Mouse (Mus musculus): ENCODE data around the gene Men1. TPM values are rescaled to one million over a fixed set of nuclear protein-coding genes. Genes with fewer than 3 reads are reported as not detected.
"Not testable (repeated sequence)": the region's sequence is repeated elsewhere in the genome, so short reads cannot be mapped to it uniquely, and the experiment has no call there.

Gene Men1
- polyA plus RNA-seq, 1 experiment from 2014 or later: 61.3 TPM

GRCm38 (mm10) chr19:6303831-6304230 is 30.9 kb upstream of the Men1 start:
- H3K9me3 ChIP-seq (ENCODE audit: control insufficient read depth, low read length): no peaks in the 10 kb centered on the region
- no peak overlapping the region for H3K4me2 ChIP-seq (ENCODE audit: low read depth, low read length)
- peak overlapping the region; percentile 18; the same call in 1 of the 2 replicates for H3K9ac ChIP-seq (ENCODE audit: low read depth, low read length)
- no peak for ATAC-seq
- H3K27ac ChIP-seq (ENCODE audit: low read length): no peak overlapping the region
- H3K4me1 ChIP-seq (ENCODE audit: control insufficient read depth, insufficient read depth, low read length): peaks cover 10% of the 10 kb centered on the region
- 0 out of 2 replicates have a peak, but pooled peaks cover 2% of the 10 kb centered on the region for H3K36me3 ChIP-seq (ENCODE audit: control insufficient read depth, insufficient read depth, low read length)
- WGBS: 74% methylated on average over 6 of the region's 6 CpGs
- no peaks in the 10 kb centered on the region for H3K27me3 ChIP-seq (replicated peaks; ENCODE audit: control insufficient read depth, insufficient read depth, low read length)
- no peak overlapping the region for H3K4me3 ChIP-seq (ENCODE audit: low read length)

GRCm38 (mm10) chr19:6304787-6305516 is 29.8 kb upstream of the Men1 start:
- H3K36me3 ChIP-seq (ENCODE audit: control insufficient read depth, insufficient read depth, low read length): no peaks in the 10 kb centered on the region
- H3K27me3 ChIP-seq (replicated peaks; ENCODE audit: control insufficient read depth, insufficient read depth, low read length): no peaks in the 10 kb centered on the region
- 21% methylated on average over 5 of the region's 5 CpGs for WGBS
- peaks cover 10% of the 10 kb centered on the region for H3K4me1 ChIP-seq (ENCODE audit: control insufficient read depth, insufficient read depth, low read length)
- no peak overlapping the region for H3K27ac ChIP-seq (ENCODE audit: low read length)
- ATAC-seq: peak; percentile 45
- H3K4me2 ChIP-seq (ENCODE audit: low read depth, low read length): no peak overlapping the region
- no peak overlapping the region for H3K9ac ChIP-seq (ENCODE audit: low read depth, low read length)
- no peaks in the 10 kb centered on the region for H3K9me3 ChIP-seq (ENCODE audit: control insufficient read depth, low read length)
- H3K4me3 ChIP-seq (ENCODE audit: low read length): no peak overlapping the region

GRCm38 (mm10) chr19:6305517-6306115 is 29.2 kb upstream of the Men1 start:
- Histone ChIP-seq H3K36me3 (ENCODE audit: control insufficient read depth, insufficient read depth, low read length) (0 out of 2 replicates have a peak, but pooled peaks cover 1% of the 10 kb centered on the region), H3K4me2 (ENCODE audit: low read depth, low read length) (peak overlapping the region; percentile 59), H3K9ac (ENCODE audit: low read depth, low read length) (peak overlapping the region; percentile 87), H3K4me3 (ENCODE audit: low read length) (peak overlapping the region; percentile 74), H3K9me3 (ENCODE audit: control insufficient read depth, low read length) (no peaks in the 10 kb centered on the region), H3K27me3 (replicated peaks; ENCODE audit: control insufficient read depth, insufficient read depth, low read length) (no peaks in the 10 kb centered on the region), H3K27ac (ENCODE audit: low read length) (peak overlapping the region; percentile 77; the same call in 1 of the 2 replicates), H3K4me1 (ENCODE audit: control insufficient read depth, insufficient read depth, low read length) (peaks cover 7% of the 10 kb centered on the region)
- no peak for ATAC-seq
- WGBS: 53% methylated on average over 8 of the region's 8 CpGs

GRCm38 (mm10) chr19:6306137-6306551 is 28.6 kb upstream of the Men1 start, which contains the start of gene Cdc42bpg:
Gene Cdc42bpg, plus strand, starts transcription at chr19:6306456.
- Histone ChIP-seq H3K27ac (ENCODE audit: low read length) (peak within 1 kb of the TSS; percentile 77), H3K4me2 (ENCODE audit: low read depth, low read length) (peak within 1 kb of the TSS; percentile 59), H3K4me3 (ENCODE audit: low read length) (peak within 1 kb of the TSS; percentile 74), H3K9me3 (ENCODE audit: control insufficient read depth, low read length) (no peaks in the 10 kb centered on the region), H3K27me3 (replicated peaks; ENCODE audit: control insufficient read depth, insufficient read depth, low read length) (no peaks in the 10 kb centered on the region), H3K36me3 (ENCODE audit: control insufficient read depth, insufficient read depth, low read length) (peaks cover 5% of the 10 kb centered on the region), H3K9ac (ENCODE audit: low read depth, low read length) (peak within 1 kb of the TSS; percentile 87), H3K4me1 (ENCODE audit: control insufficient read depth, insufficient read depth, low read length) (peaks cover 7% of the 10 kb centered on the region)
- peak; percentile 91 for ATAC-seq
- WGBS: under 1% methylated on average over 38 of the region's 38 CpGs

GRCm38 (mm10) chr19:6306586-6306985 is 28.2 kb upstream of the Men1 start:
- ATAC-seq: peak; percentile 75
- 0% methylated on average over 33 of the region's 34 CpGs for WGBS
- Histone ChIP-seq H3K9me3 (ENCODE audit: control insufficient read depth, low read length) (no peaks in the 10 kb centered on the region), H3K27ac (ENCODE audit: low read length) (peak overlapping the region; percentile 75), H3K4me3 (ENCODE audit: low read length) (peak overlapping the region; percentile 74), H3K27me3 (replicated peaks; ENCODE audit: control insufficient read depth, insufficient read depth, low read length) (no peaks in the 10 kb centered on the region), H3K4me1 (ENCODE audit: control insufficient read depth, insufficient read depth, low read length) (peaks cover 7% of the 10 kb centered on the region), H3K4me2 (ENCODE audit: low read depth, low read length) (peak overlapping the region; percentile 59), H3K36me3 (ENCODE audit: control insufficient read depth, insufficient read depth, low read length) (peaks cover 8% of the 10 kb centered on the region), H3K9ac (ENCODE audit: low read depth, low read length) (peak overlapping the region; percentile 87)

GRCm38 (mm10) chr19:6307733-6308531 is 26.8 kb upstream of the Men1 start:
- 57% methylated on average over 9 of the region's 9 CpGs for WGBS
- Histone ChIP-seq H3K9me3 (ENCODE audit: control insufficient read depth, low read length) (no peaks in the 10 kb centered on the region), H3K4me2 (ENCODE audit: low read depth, low read length) (peak overlapping the region; percentile 59), H3K4me3 (ENCODE audit: low read length) (peak overlapping the region; percentile 74), H3K27me3 (replicated peaks; ENCODE audit: control insufficient read depth, insufficient read depth, low read length) (no peaks in the 10 kb centered on the region), H3K4me1 (ENCODE audit: control insufficient read depth, insufficient read depth, low read length) (peaks cover 7% of the 10 kb centered on the region), H3K36me3 (ENCODE audit: control insufficient read depth, insufficient read depth, low read length) (peaks cover 8% of the 10 kb centered on the region), H3K27ac (ENCODE audit: low read length) (peak overlapping the region; percentile 45), H3K9ac (ENCODE audit: low read depth, low read length) (peak overlapping the region; percentile 87)
- peak; percentile 24; the same call in 1 of the 2 replicates for ATAC-seq

GRCm38 (mm10) chr19:6310181-6310580 is 24.6 kb upstream of the Men1 start:
- Histone ChIP-seq H3K9me3 (ENCODE audit: control insufficient read depth, low read length) (no peaks in the 10 kb centered on the region), H3K27ac (ENCODE audit: low read length) (no peak overlapping the region), H3K9ac (ENCODE audit: low read depth, low read length) (no peak overlapping the region), H3K36me3 (ENCODE audit: control insufficient read depth, insufficient read depth, low read length) (peaks cover 22% of the 10 kb centered on the region), H3K4me2 (ENCODE audit: low read depth, low read length) (no peak overlapping the region), H3K4me3 (ENCODE audit: low read length) (no peak overlapping the region), H3K4me1 (ENCODE audit: control insufficient read depth, insufficient read depth, low read length) (peaks cover 7% of the 10 kb centered on the region), H3K27me3 (replicated peaks; ENCODE audit: control insufficient read depth, insufficient read depth, low read length) (no peaks in the 10 kb centered on the region)
- 89% methylated on average over 5 of the region's 5 CpGs for WGBS
- ATAC-seq: no peak

- not testable (repeated sequence) for H3K27me3 ChIP-seq (replicated peaks; ENCODE audit: control insufficient read depth, insufficient read depth, low read length); ATAC-seq; H3K4me2 ChIP-seq (ENCODE audit: low read depth, low read length); H3K4me3 ChIP-seq (ENCODE audit: low read length); H3K9ac ChIP-seq (ENCODE audit: low read depth, low read length); H3K27ac ChIP-seq (ENCODE audit: low read length); H3K9me3 ChIP-seq (ENCODE audit: control insufficient read depth, low read length); H3K4me1 ChIP-seq (ENCODE audit: control insufficient read depth, insufficient read depth, low read length)
- 89% methylated on average over 3 of the region's 3 CpGs for whole genome bisulfite sequencing
- H3K36me3 ChIP-seq (ENCODE audit: control insufficient read depth, insufficient read depth, low read length): peaks cover 28% of the 10 kb centered on the region
Observed at GRCm38 (mm10) chr19:6311783-6312182, 23.0 kb upstream of the Men1 start.

GRCm38 (mm10) chr19:6313796-6314195 is 21.0 kb upstream of the Men1 start:
- 90% methylated on average over 8 of the region's 8 CpGs for WGBS
- no peaks in the 10 kb centered on the region for H3K4me1 ChIP-seq (ENCODE audit: control insufficient read depth, insufficient read depth, low read length)
- ATAC-seq: no peak
- H3K36me3 ChIP-seq (ENCODE audit: control insufficient read depth, insufficient read depth, low read length): peaks cover 44% of the 10 kb centered on the region
- no peak overlapping the region for H3K27ac ChIP-seq (ENCODE audit: low read length)
- H3K9ac ChIP-seq (ENCODE audit: low read depth, low read length): no peak overlapping the region
- no peaks in the 10 kb centered on the region for H3K9me3 ChIP-seq (ENCODE audit: control insufficient read depth, low read length)
- no peak overlapping the region for H3K4me2 ChIP-seq (ENCODE audit: low read depth, low read length)
- H3K27me3 ChIP-seq (replicated peaks; ENCODE audit: control insufficient read depth, insufficient read depth, low read length): no peaks in the 10 kb centered on the region
- H3K4me3 ChIP-seq (ENCODE audit: low read length): no peak overlapping the region

Measured in intestine, embryonic 16.5 days (tissue).